Mouse (Mus musculus) C2C12 (cell line): ENCODE measurements around the gene 2010111I01Rik. TPM values are rescaled to one million over a fixed set of nuclear protein-coding genes. Genes with fewer than 3 reads are reported as not detected.

Experiments
- H3K27me3 ChIP-seq: one replicate; pipeline ENCODE4 v1.6.1; 2011; ENCODE audit not compliant: control insufficient read depth, insufficient read depth, insufficient read length
- H3K36me3 ChIP-seq: one replicate; pipeline ENCODE4 v1.6.1; 2011; ENCODE audit not compliant: control insufficient read depth, insufficient read depth
- H3K4me3 ChIP-seq: one replicate; pipeline ENCODE4 v1.5.1; 2011; ENCODE audit warnings: mild to moderate bottlenecking, control low read depth; ENCODE audit not compliant: poor library complexity, insufficient read depth, severe bottlenecking
- H3K79me2 ChIP-seq: one replicate; pipeline ENCODE4 v1.6.1; 2011; ENCODE audit not compliant: control insufficient read depth, insufficient read depth
- H3K79me3 ChIP-seq: one replicate; pipeline ENCODE4 v1.6.1; 2011; ENCODE audit warnings: low read depth, control low read depth
- H3ac ChIP-seq: one replicate; pipeline ENCODE3; 2011; ENCODE audit warnings: low read depth; ENCODE audit not compliant: control insufficient read depth, insufficient read length
- CEBPB ChIP-seq: IDR thresholded peaks from one replicate; pipeline ENCODE4 v1.6.1; 2011; ENCODE audit warnings: low read depth, mild to moderate bottlenecking, control low read depth, moderate library complexity
- CTCF ChIP-seq: IDR thresholded peaks from one replicate; pipeline ENCODE4 v1.5.1; 2011; ENCODE audit not compliant: control insufficient read depth, insufficient read depth, insufficient read length
- FOSL1 ChIP-seq: IDR thresholded peaks from one replicate; pipeline ENCODE4 v1.8.0; 2011; ENCODE audit warnings: mild to moderate bottlenecking, low read length; ENCODE audit not compliant: poor library complexity, insufficient read depth, severe bottlenecking
- MAX ChIP-seq: IDR thresholded peaks from one replicate; pipeline ENCODE4 v1.6.1; 2011; ENCODE audit warnings: mild to moderate bottlenecking, control low read depth
- MYOD1 ChIP-seq: IDR thresholded peaks from one replicate; pipeline ENCODE4 v1.6.1; 2011; ENCODE audit warnings: low read depth; ENCODE audit not compliant: control insufficient read depth, insufficient read length
- MYOG ChIP-seq: IDR thresholded peaks from one replicate; pipeline ENCODE4 v1.6.1; 2011; ENCODE audit not compliant: control insufficient read depth, insufficient read length; ENCODE audit errors: extremely low read depth
- USF1 ChIP-seq: IDR thresholded peaks from one replicate; pipeline ENCODE4 v1.6.1; 2011; ENCODE audit warnings: low read depth, mild to moderate bottlenecking, control low read depth, moderate library complexity
- polyA plus RNA-seq: library from polyadenylated mRNA; unstranded; fragments of >200 nt; fragmentation: generic; extraction: Trizol; gene quantifications from one replicate; pipeline ENCODE4 v1.2.1, GENCODE M21; 2012; ENCODE audit warnings: missing spikeins

2010111I01Rik gene
- polyA plus RNA-seq, 1 experiment: 91.7 TPM

DNA sequence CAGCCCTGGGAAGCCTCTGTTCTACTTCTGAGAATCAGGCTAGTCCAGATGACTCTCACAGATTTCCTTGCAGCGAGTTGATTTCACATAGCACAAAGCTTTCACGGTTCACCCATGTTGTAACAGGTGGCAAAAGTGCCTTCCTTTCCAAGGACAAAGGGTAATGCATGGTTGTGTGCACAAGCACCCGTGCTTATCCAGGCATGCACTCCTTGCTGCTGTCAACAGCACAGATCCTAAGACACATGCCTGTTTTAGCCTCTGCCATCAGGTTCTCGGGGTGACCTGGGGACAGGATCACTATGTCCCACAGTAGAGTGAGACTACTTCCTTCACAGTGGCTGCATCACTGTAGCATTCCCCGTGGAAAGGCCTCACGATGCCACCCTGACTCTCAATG is 351.1 kb downstream of the 2010111I01Rik start:
- H3K27me3 ChIP-seq: no peaks in the 10 kb centered on the region
- H3ac ChIP-seq: no peak overlapping the region
- TF ChIP-seq MYOG: no peak
- H3K79me3 ChIP-seq: no peaks in the 10 kb centered on the region
- H3K4me3 ChIP-seq: no peak overlapping the region
- H3K79me2 ChIP-seq: no peaks in the 10 kb centered on the region
- no peaks in the 10 kb centered on the region for H3K36me3 ChIP-seq

DNA sequence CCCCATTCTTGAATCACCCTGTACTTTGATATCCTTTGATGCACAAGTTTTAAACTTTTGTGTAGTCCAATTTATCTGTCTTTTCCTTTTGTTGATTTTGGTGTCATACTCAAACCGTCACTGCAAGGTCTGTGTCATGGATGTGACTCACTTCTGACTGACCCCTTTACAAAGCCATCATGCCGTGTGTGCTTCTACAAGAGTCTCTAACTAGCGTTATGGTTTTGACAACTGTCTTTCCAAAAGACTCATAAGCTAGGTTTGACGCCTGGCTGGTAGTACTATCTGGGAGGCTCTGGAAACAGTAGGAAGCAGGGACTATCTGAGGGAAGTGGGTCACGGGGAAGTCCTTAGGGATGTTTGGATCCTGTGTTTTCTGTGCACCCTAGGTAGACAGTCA is 351.7 kb downstream of the 2010111I01Rik start:
- Histone ChIP-seq H3K36me3 (no peaks in the 10 kb centered on the region), H3K4me3 (no peak overlapping the region), H3K79me3 (no peaks in the 10 kb centered on the region), H3ac (no peak overlapping the region), H3K27me3 (no peaks in the 10 kb centered on the region), H3K79me2 (no peaks in the 10 kb centered on the region)
- TF ChIP-seq CEBPB: no peak

DNA sequence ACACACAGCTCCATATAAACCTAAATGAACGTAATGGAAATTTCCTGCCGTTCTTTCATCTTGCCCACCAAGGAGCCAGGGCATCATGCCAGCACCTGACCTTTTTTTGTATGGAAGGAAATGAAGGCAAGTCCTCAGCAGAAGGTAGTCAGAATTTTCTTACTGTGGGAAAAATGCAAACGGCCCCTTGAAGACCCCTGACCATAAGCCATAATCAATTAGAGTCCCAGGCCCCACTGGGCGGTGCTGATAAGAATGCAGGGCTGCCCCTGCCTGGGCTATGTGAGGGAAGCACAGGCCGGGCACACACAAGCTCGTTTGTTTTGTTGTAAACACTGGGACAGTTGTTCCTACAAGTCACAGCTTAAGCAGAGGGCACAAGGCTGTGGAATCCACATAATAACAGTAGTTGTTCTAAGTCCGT is 353.0 kb downstream of the 2010111I01Rik start:
- TF ChIP-seq CEBPB (no peak), CTCF (no peak), USF1 (no peak), MYOD1 (no peak), MAX (no peak), MYOG (no peak), FOSL1 (no peak)
- no peak overlapping the region for H3ac ChIP-seq
- no peaks in the 10 kb centered on the region for H3K79me2 ChIP-seq
- H3K36me3 ChIP-seq: no peaks in the 10 kb centered on the region
- H3K79me3 ChIP-seq: no peaks in the 10 kb centered on the region
- H3K27me3 ChIP-seq: no peaks in the 10 kb centered on the region
- no peak overlapping the region for H3K4me3 ChIP-seq

DNA sequence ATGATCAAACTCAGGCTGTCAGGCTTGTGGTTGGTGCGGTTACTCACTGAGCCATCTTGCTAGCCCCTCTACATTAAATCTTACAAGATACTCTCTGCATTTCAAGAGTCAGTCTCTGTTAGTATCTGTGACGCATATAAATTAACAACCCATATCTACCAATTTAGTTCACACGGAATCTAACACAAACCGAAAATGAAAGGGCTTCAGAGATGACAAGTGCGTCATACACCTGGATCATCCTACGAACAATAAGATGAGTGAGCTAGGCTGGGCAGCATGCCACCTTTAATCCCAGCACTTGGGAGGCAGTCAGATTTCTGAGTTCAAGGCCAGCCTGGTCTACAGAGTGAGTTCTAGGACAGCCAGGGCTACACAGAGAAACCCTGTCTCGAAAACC is 355.1 kb downstream of the 2010111I01Rik start:
- H3K79me3 ChIP-seq: no peaks in the 10 kb centered on the region
- TF ChIP-seq MYOG (no peak), MYOD1 (no peak), FOSL1 (no peak), CTCF (no peak), USF1 (no peak), MAX (no peak), CEBPB (no peak)
- H3ac ChIP-seq: no peak overlapping the region
- no peaks in the 10 kb centered on the region for H3K27me3 ChIP-seq
- H3K79me2 ChIP-seq: no peaks in the 10 kb centered on the region
- H3K4me3 ChIP-seq: no peak overlapping the region
- H3K36me3 ChIP-seq: no peaks in the 10 kb centered on the region

DNA sequence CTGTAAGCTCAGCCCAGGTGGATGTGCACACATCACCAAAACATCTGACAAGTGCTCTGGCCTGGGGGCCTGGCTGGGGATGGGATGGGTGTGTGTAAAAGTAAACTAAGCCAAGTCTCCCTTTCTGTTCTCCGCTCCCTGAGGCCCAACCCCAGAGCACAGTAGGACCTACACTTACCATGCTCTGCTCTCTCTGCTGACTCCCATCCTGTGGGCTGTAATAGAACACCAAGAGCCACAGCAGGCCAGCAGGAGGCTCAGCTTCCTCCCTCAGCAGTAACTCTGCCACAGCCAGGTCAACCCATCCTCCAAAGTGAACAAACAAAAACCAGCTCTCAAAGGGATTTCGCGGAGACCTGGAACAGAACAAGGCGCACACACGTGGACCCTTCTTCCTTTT is 357.0 kb downstream of the 2010111I01Rik start:
- no peaks in the 10 kb centered on the region for H3K27me3 ChIP-seq
- no peak overlapping the region for H3K4me3 ChIP-seq
- no peaks in the 10 kb centered on the region for H3K36me3 ChIP-seq
- H3K79me3 ChIP-seq: no peaks in the 10 kb centered on the region
- no peaks in the 10 kb centered on the region for H3K79me2 ChIP-seq
- TF ChIP-seq USF1: no peak
- TF ChIP-seq MYOG: no peak
- no peak for TF ChIP-seq CTCF
- no peak for TF ChIP-seq MAX
- no peak for TF ChIP-seq FOSL1
- H3ac ChIP-seq: no peak overlapping the region

DNA sequence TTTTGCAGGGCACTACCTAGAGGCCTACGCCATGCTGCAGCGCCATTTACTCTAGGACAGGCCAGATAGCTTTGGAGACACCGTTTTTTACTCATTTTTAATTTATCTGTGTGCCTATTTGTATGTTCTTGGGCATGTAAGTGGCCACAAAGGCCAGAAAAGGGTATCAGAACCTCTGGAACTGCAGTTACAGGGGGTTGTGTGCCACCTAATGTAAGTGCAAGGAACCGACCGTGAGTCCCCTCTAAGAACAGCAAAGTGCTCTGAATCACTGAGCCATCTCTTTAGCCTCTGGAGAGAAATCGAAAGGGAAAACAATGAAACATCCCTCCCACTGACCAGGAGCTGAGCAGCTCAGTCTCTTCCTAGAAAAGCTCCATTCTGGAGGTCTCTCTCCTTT is 358.1 kb downstream of the 2010111I01Rik start:
- no peaks in the 10 kb centered on the region for H3K79me3 ChIP-seq
- no peaks in the 10 kb centered on the region for H3K36me3 ChIP-seq
- H3K4me3 ChIP-seq: no peak overlapping the region
- no peaks in the 10 kb centered on the region for H3K79me2 ChIP-seq
- TF ChIP-seq FOSL1 (no peak), MYOD1 (no peak), USF1 (no peak), CTCF (no peak), MYOG (no peak), CEBPB (no peak), MAX (no peak)
- H3K27me3 ChIP-seq: no peaks in the 10 kb centered on the region
- no peak overlapping the region for H3ac ChIP-seq
